Mouse (Mus musculus): ENCODE measurements at regions not wholly inside any gene's neighbourhood (a gene's known extent, or its start where the extent isn't known, plus 50 kb on each side); places are given as distances from the start of the nearest gene placed in this dataset.
"Not testable (repeated sequence)": the region's sequence is repeated elsewhere in the genome, so short reads cannot be mapped to it uniquely, and the experiment has no call there.

DNA sequence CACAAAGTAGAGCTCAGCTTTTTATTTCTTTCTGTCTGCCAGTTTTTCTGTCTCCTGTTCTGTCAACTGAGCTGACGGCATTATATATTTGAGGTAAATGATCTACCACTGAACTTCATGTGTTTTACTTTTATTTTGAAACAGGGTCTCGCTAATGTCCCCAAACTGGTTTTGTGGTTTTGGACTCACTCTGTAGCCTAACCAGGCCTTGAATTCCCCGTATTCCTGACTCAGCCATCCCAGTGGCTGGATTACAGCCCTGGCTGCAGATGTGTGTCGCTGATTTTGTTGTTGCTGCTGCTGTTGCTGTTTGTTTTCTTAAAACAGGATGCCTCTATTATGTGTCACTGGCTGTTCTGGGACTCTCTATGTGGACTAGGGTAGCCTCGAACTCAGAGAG lies 317.3 kb upstream of the Irx1 start:
- no peak for DNase-seq

DNA sequence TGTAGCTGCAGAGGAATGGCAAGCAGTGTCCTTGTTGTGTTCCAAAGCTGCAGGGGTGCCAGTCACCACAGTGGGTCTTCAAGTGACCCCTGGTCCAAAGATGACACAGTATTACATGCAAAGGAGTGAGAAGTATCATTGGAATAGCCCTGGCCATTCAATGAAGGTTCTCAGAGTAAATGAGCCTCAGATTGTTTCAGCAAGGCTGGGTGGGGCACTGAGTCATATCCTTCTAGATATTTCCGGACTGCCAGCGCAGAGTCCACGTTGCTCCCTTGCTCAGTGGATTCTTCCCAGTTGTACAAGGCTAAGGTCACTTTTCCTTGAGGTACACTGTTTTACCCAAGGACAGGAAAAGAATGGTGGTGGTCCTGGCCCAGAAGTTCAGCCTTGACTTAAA lies 319.2 kb upstream of the Irx1 start:
- DNase-seq, result no peak

DNA sequence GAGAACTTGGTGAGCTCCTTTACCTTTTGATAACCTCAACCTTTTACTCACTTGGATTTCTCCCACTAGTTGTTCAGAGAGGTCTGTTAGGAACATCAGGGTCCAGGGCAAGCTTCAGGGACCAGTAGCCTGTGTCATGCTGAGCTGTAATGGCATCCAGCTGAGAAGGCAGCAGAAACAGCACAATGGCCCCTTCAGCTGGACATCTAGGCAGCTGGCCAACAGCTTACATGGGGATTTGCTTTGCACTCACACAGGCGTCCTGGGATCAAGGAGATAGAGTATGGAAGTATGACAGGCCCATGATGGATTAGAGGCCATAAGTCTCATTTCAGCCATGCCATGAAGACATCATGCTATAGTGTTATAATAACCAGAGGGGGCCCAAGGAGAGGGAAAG lies 320.2 kb upstream of the Irx1 start:
- no peak for DNase-seq

DNA sequence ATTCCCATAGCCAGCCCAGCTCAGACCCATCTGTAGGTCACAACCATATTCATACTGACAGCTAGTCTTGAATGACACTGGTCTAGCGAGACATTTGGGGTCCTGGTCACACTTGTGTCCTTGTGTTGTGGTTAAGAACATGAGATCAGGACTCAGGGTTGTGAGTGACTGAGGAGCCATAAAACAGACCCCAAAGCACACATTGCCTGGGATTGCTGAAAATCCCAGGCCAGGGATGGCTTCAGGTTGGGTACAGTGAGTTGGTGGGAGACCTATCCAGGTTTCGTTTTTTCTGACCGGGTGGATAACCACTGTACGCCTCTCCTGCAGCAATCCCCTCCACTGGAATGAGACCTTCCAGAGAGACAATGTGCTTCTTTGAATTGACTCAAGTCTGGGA lies 322.8 kb upstream of the Irx1 start:
- DNase-seq, result no peak

DNA sequence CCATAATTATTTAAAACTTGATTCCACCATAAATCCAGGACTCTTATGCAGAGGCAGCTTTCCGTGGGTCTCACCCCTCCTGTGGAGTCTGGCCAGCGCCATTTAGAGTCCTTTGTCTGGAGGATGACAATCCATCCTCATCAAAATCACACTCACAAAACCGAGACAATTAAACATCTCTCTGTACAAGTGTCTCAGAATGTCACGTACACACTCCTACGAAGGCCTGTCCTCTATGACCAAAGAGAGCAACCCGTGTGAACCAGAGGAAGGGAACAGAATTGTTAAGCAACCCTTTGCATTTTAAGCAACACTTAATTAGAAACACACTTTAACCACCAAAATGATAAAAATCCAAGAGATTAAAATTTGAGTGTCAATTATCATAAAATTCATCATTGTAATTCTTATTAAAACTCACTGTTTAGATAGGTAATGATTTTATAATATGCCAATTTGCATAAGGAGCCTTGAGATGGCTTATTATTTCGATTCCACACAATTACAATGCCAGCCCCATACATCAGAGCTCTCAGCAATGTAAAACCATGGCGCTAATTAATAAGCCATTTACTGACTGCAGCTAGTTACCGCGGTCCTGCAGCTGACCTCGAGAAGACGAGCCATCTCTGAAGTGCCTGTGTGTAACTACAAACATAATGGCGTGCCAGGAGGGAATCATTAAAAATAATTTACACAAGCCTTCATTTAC lies 325.0 kb upstream of the Irx1 start:
- no peak for DNase-seq

DNA sequence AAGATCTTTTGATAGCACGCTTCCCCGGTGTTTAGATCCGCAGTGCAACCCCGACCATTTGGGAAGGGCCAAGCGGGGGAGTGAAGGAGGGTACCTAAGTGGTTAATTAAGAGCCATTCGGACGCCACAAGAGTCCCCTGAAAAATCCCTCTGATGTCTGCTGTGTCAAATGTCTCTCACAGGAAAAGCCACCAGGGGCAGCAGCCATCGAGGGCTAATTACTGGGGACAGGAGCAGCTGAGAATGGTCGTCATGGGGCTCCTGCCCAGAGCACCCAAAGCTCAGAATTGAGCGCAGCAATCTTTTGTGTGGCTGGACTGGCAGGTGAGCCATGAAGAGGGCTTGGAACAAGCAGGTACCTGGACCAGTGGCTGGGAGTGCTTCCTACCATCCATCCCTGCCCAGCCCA lies 325.6 kb upstream of the Irx1 start:
- no peak for DNase-seq

DNA sequence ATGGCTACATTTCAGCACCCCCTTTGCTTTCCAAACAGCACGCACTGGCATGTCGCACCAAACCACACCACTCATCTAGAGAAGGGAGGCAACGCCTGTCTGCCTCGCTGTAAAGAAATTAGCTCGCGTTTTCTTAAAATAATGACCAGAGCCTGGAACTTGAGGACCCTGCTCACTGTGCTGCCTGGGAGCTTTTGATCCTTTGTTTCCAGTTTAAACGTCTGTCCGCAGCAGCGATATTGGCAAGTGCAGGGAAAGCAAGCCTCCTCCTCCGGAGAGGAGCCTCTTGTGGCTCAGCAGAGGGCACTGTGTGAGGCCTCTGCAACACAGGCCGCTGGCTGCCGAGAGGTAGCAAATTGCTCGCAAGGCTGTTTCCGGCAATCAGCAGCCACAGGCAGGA lies 328.8 kb upstream of the Irx1 start:
- no peak for DNase-seq

DNA sequence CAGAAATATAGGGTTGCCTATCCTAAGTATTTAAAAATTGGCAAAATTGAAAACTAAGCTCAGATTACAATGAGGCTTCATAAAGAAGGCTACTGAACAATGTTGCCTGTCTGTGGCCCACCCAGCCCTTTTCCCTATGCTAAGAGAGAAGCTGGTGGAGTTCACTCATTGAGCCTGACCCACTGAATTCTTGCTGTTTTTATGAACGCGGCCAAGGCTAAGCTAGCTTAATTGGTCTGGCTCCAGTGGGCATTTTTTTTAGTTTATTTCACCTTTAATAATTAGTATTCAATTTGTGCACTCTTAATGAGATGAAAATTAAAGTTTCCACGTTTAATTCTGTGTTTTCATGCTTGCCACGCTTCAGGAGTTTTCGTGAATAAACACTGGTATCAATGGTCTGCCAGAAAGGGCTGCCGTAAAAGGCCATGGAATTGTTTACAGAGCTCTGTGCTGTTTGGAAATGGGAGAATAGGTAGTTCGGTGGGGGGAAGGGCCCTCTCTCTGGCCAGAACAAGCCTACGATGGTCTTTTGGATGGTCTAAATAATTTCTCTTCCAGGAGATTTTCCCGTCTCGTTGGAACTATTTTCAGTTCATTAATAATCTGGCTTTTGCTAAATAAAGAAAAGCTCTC lies 329.7 kb upstream of the Irx1 start:
- no peak for DNase-seq

DNA sequence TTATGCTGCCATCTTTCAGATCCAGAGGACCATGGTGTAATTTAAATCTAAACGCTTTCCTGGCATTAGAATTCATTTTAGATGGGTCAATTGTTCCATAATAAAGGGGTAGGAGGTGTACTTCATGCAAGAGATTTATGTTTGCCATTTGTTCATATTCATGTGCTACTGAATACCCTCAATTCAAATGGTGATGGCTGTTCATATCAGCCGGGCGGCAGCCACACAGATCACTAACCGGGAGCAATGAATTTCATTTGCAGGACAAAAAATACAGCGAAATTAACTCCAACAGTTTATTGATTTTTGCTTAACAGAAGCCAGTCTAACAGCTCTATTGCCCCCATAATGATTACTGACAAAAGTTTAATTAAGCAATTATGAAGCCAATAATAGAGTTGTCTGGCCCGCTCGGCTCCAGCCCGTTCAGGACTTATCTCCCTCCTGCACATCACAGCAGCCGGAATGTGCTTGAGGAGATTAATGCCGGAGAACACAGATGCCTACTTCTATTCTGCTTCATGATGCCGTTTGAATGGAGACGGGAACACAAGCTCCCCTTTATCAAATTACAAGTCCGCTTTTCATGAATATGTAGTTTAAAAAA lies 330.3 kb upstream of the Irx2 start:
- no peak for DNase-seq

DNA sequence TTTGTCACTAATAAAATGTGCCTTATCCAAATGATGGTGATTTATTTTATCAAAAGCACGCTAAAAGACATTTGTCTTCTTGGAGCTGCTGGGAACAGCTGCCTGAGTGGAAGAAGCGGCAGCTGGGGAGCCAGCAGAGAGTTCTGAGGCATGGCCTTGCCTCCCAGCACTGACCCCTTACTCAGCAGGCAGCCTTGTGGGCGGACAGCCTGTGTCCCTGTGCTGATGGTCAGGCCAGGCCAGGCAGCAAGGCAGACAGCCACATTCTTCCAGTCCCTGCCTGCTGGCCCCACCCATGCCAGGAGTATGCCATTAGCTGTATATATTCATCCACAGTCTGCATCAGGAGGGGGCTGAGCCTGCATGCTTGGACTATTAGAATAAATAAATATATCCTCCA lies 329.0 kb upstream of the Irx2 start:
- DNase-seq, result no peak

DNA sequence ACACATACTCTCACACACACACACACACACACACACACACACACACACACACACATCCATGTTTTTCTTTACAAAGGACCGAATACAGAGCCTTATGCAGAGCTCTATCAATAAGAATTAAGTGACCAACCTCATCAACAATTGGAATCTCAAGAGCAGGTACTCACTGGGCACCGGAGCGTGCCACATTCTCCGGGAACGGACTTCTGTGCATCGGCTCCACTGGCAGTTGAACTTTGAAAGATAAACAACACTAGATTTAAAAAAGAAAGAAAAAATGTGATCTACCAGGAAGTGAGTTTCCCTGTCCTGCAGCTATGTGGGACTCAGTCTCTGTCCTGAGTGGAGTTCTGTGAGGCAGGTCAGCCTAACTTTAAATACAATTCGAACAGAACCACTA lies 327.5 kb upstream of the Irx2 start:
- no peak for DNase-seq

DNA sequence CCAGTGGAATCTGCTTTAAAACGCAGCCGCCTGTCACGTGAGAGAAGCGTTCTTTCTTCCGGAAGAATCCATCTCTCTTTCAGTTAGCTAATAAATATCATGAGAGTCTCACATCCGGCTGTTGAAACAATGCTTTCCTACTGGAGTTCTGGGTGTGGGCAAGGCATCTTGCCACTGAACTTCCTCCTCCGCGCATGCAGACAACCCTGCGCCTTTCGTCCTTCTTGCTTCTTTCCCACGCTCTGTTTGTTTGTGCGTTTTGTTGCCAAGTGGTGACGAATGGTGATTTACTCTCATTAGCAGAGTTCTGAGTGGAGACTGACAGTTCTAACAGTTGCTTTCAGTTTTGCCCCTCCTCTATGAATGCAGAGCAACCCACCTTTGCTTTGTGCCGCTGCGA lies 326.8 kb upstream of the Irx2 start:
- no peak for DNase-seq

DNA sequence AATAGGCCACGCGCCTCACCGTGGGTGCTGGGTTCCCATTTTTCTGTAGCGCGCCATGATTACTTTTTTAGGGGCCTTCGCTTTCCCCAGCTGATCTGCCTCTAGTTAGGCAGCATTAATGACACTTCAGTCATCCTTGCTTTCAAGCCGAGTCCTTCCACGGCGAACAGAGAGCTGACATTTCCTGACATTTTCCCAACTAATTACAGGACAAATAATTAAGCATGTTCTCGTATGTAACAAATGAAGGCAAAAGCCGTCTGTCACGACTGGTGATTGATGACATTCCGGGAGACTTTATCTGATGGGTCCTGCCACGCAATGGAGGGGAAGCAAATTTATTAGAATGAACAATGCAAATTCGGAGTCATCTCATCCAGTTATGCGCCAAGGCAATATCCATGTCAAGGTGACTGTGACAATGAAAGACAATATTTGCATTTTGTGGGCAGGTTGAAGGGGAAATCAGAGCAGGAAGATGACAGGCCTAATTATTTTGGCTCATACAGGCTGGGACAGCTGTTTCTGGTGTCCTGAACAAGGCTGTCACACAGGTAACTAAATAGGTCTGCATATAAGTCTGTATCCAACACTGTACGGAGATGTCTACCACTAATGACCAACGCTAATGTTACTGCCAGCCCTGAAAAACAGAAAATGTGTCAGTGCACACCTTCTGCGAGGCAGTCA lies 326.0 kb upstream of the Irx2 start:
- DNase-seq, result no peak

DNA sequence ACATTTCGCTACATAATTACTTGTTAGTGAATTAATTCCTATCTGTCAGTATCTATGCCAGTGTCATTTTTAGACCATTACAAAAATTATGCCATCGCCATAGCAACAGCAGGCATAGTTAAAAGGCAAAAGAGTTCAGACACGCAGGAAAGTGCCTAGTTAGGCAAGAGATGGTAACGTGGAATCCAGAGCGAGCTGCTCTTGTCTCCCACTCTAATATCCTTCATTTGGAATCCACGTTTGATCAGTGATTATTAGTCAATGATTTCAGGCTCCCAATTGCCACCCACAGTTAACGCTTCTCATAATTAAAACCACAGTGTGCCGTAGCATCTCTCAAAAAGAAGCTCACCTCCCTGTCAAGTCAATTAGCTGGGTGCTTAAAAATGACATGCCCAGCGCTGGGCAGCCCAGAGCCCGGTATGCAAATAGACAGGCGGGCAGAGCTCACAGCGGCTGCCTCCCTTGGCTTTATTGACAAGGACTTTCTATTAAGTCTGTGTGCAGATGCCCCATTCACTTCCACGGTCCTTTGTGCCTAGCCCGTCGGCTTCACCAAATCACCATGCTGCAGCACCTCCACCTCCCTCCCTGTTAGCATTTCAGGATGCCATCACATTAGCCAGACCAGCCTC lies 325.4 kb upstream of the Irx2 start:
- no peak for DNase-seq

DNA sequence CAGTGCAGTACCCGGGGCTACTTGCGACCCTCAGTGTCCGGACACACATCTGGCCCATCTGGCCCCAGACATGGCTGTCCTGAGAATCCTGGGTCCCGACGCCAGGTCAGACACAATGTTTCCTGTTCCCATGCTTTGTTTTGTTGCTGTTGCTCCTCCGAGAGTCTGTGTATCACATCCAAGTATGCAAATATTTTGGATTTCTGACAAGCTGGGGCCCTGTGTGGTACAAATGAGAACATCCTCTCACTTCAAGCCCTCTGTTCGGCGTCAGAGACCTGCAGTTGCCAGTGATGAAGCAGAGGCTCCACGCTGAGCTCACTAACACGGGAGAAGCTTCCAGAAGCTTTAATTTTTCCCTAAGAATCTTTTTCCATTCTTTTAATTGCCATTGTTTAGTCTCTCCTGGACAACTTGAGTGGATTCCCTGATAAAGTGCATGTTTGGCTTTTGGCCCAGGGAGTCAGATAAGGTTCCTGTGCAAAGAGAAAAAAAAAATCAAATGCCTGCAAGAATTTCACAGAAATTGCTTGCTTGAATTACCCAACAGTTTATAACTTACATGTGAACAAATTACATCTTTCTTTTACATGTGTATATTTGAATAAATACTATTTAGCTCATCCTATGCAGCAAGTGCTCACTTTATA lies 304.5 kb upstream of the Irx2 start:
- no peak for DNase-seq

DNA sequence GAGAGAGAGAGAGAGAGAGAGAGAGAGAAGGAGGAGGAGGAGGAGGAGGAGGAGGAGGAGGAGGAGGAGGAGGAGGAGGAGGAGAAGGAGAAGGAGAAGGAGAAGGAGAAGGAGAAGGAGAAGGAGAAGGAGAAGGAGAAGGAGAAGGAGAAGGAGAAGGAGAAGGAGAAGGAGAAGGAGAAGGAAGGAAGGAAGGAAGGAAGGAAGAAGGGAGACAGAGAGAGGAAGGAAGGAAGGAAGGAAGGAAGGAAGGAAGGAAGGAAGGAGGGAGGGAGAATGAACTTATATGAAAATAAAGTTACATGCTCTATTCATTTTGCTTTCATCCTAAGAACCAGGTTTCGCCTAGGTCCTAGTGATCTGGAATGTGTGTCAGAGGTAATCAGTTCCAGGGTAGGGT lies 302.4 kb upstream of the Irx2 start:
- not testable (repeated sequence) for DNase-seq

DNA sequence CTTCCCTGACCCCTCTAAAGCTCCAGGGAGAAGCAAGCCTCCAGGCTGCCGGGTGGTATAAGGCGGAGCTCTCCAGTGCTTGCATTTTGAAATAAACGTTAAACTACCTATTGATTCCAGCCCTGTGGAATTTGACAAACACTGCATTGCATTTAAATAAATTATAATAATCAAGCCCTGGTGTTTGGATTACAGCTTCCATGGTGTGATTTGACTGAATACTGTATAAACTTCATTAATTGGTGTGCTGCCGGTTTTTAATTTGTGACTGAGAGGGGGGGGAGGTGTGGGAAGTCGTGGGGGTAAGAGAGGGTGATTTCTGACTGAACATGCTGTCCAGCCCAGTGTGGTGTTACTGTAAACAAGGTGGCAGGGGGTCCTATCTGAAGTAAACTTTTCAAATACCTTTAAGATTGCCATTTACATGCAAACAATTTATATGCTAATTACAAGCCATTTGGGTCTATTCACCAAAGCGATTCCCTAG lies 282.9 kb upstream of the Irx2 start:
- DNase-seq, result no peak

DNA sequence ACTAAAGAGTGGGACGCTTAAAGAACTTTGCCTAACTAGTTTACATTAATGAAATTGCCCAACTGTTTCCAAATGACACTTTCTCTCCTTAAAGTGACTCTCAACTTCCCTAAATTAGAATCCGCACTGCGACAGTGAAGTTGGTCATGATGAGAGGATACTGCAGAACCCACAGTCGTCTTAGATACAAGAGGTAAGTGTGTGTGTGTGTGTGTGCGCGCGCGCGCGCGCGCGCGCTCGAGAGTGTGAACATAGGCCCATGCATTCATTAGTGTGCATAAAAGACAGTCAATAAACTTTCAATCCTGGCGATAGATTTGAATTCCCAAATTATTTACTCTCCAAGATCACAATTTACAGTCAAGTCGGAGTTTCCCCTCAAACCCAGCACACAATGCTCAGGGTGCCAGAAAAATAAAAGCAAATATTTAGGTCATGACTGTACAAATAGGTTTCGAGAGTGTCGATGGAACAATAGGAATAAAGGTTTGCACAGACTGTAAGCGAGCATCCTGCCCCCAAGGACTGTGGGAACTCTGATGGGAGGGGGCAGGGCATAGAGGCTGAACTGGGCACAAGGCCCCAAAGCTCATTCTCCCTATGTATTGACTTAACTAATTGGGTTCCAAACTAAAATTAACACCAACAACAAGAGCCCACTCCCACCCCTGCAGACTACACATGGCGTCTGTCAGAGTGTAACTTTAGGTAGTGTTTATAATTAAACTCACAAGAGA lies 282.2 kb upstream of the Irx2 start:
- DNase-seq, result no peak

DNA sequence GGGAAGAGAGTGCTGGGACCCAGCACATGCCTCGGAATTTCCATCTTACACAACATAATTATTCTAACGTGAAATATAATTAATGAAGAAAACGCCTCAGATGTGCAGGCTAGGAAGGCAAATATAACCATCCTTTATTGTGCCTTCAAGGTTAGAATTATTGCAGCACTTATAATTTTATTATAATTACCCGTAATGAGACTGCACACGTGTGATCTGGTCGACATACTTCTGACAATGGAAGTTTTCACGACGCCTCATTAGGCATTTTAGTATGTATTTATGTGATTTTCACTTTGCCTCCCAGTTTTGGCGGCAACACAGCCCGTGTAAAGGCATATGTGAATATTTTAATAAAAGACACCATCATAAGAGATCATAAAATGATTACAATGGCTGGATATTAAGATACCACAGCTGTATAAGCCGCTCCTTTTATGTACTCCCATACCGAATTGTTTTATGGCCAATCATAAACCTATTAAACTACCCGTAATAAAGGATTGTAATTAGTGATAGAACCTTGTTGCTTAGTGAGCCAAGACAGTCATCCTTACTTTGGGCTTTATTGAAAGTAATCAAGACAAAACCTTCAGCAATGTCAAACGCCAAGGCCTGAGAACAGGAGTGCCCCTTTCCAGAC lies 281.6 kb upstream of the Irx2 start:
- no peak for DNase-seq

DNA sequence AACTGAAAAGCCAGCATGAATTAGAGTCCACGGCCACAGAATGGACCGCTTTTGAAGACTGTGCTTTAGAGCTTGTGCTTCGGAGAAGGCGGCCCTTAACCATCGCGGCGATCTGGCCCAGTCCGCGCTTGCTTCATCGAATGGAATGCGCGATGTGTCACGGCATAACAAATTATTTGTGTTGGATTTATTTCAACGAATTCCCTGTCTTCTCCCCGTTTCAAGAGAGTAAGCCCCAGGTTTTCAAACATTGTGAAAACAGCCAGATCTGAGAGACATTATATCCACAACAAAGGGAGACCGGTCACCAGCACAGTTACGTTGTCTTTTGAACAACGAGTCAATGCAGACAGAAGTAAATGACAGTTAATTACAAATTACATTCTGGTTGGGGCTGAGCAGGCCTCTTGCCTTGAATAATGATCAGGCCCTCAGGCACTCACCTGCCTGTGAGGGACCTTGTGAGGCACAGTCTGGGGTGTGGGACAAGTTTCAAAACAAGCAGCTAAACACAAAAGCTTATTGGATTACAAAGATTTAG lies 275.9 kb upstream of the Irx2 start:
- no peak for DNase-seq

DNA sequence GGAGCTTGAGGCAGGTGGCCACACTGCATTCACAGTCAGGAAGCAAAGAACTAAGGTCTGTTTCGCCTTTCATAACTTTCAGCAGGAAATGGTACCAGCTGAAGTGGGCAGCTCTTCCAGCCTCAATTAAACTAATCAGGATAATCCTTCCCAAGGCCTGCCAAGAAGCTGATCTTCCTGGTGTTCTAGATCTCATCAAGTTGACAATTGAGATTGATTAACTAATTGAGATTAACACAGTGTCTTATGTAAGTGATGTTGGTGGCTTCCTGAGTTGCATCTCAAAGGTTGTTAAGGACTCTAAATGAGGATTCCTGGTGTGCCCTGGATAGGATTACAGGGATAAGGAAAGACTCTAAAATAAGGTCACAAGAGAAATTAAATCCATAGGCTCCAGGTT lies 273.3 kb upstream of the Irx2 start:
- no peak for DNase-seq

Data from adrenal gland, adult 2 months (tissue).